Mouse (Mus musculus): ENCODE data around the gene 2410002F23Rik. TPM values are rescaled to one million over a fixed set of nuclear protein-coding genes. Genes with fewer than 3 reads are reported as not detected.
"Not testable (repeated sequence)": the region's sequence is repeated elsewhere in the genome, so short reads cannot be mapped to it uniquely, and the experiment has no call there.

Gene 2410002F23Rik
- polyA plus RNA-seq, 1 experiment from 2014 or later, result 86.3 TPM

DNA sequence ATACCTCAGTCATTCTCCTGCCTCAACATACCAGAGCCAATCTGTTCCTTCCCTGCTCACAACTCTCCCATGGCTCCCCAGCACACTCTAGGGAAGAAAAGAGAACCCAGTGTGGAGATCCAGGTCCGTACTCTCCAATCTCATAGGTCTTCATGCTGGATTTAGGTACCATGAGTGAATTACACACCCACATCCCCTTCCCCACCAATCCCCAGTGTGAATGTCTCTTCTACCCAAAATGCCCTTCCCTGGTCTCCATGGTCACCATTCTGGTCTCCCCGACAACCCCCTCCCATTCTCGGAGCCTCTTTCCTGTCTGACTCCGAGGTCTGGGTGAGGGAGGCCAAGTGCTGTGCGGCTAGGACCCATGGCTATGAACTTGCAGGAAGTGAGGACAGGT, 14.6 kb downstream of the 2410002F23Rik start, which contains the start of gene Gm15517:
TSS of gene Gm15517 (plus strand) at position 301 of the 400 bp plus-strand sequence.
- no peak for DNase-seq (ENCODE audit: low spot score)

DNA sequence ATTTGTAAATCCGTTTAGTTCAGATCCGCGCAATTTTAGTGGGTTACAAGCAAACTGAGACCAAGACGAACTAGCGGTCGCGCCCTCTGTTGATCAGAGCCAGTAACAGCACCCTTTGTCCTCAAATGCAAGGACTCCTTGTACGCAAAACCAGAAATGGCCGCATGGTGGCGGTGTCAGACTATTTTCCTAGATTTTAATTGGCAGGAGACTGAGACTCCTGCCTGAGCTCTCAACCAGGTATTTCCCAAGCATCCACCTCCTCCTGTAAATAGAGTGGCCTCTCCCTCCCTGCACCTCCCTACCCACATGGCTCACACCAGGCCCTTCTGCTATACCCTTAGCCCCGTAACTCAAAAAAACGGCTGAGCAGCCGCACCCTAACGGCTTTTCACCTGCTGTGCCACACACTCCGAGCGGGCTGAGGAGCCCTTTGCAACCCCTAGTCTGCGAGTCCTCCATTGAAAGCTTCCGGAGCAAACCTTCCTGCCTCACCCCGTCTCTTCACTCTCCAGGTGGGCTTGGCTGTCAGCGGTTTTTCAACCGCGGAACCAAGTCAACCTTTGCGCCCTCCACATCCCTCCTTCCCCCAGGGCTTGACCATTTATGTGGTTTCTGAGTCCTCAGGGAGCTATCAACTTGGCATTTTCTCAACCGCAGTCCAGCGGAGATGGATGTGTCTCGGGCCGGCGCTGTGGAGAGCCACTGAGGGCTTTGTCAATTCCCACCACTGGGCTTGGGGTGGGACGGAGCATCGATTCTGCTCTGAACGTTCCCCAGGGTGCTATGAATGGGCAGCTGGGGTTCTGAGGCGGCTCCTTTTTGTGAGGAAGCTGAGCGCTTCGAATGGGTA, 16.5 kb downstream of the 2410002F23Rik start:
- DNase-seq (ENCODE audit: low spot score), result peak; percentile 94

GRCm38 (mm10) chr7:44268117-44268516, 21.6 kb downstream of the 2410002F23Rik start:
- DNase-seq (ENCODE audit: low spot score), result no peak

GRCm38 (mm10) chr7:44269397-44269796, 22.9 kb downstream of the 2410002F23Rik start:
- DNase-seq (ENCODE audit: low spot score), result no peak

DNA sequence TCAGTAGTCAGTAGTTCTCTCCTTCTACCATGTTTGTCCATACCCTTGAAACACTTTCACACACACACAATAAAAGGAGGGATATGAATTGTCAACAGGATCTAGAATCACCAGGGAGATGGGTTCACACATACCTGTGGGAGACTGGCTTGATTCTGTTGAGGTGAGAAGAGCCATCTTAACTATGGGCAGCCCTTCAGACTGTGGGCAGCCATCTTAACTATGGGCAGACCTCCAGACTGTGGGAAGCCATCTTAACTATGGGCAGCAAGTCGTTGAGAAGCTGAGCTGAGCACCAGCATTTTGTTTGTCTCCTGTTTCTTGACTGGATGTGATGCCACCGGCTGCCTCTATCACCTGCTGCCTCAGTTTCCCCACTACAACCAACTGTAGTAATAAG, 24.8 kb downstream of the 2410002F23Rik start:
- DNase-seq (ENCODE audit: low spot score), result peak; percentile 23

GRCm38 (mm10) chr7:44272546-44272945, 26.0 kb downstream of the 2410002F23Rik start:
- no peak for DNase-seq (ENCODE audit: low spot score)

- no peak for DNase-seq (ENCODE audit: low spot score)
Measured at GRCm38 (mm10) chr7:44273446-44273845, 26.9 kb downstream of the 2410002F23Rik start.

GRCm38 (mm10) chr7:44274096-44274495, 27.6 kb downstream of the 2410002F23Rik start:
- DNase-seq (ENCODE audit: low spot score), result no peak

GRCm38 (mm10) chr7:44275546-44275945, 29.0 kb downstream of the 2410002F23Rik start:
- no peak for DNase-seq (ENCODE audit: low spot score)

DNA sequence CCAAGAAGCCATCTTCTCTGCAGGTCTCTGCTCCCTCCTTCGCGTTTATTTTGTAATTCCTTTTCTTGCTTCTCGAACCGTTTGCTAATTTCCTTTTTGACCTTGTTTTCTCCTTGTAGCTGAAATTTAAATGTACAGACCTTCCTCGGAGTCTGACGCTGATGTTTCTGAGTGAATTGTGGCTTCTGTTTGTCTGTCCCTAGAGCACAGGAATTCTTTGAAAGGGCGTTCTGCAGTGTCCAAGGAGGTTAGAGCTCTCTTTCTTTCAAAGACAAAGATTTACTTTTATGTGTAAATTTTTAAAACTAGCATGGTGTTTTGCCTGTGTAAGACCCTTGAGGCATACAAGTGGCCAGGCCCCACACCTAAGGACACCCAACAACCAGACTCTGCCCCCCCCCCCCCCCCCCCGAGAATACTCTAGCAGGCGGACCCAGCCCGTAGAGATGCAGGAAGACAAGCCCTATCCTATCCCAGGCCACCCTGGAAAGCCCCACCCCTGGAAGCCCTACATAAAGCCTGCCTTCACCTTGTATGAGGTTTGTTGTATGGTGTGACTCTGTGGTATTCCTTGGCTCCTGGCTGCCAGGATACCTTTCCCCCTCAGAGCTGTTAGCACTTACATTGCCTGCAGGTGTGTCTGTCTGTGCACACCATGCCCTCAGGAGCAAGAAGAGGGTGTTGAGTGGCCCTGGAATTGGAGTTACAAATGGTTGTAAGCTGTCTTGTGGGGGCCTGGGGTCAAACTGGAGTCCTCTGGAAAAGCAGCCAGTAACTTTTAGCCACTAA, 30.1 kb downstream of the 2410002F23Rik start:
- DNase-seq (ENCODE audit: low spot score), result no peak

GRCm38 (mm10) chr7:44277250-44277622, 30.7 kb downstream of the 2410002F23Rik start:
- DNase-seq (ENCODE audit: low spot score), result peak; percentile 40

DNA sequence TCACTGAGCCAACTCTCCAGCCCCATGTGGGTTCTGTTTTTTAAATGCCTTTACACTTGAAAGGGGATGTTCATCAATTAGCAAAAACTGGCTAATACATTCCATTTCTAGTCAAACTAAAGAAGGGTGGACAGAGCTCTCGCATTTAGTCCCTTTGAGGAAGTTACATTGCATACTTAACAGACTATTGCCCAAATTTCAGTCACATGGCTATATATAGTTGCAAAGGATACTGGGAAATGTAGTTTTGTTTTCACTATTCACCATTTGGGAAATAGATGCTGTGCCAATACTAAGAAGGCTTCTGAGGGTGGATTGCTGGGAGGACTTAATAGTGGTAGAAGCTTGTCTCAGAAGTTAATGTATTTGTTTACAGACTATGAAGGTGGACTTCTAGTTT, 34.4 kb downstream of the 2410002F23Rik start:
- no peak for DNase-seq (ENCODE audit: low spot score)

GRCm38 (mm10) chr7:44281586-44281985, 35.1 kb downstream of the 2410002F23Rik start:
- no peak for DNase-seq (ENCODE audit: low spot score)

- DNase-seq (ENCODE audit: low spot score), result no peak
Measured at GRCm38 (mm10) chr7:44287760-44288159, 41.2 kb downstream of the 2410002F23Rik start.

GRCm38 (mm10) chr7:44290986-44291385, 44.5 kb downstream of the 2410002F23Rik start:
- no peak for DNase-seq (ENCODE audit: low spot score)

DNA sequence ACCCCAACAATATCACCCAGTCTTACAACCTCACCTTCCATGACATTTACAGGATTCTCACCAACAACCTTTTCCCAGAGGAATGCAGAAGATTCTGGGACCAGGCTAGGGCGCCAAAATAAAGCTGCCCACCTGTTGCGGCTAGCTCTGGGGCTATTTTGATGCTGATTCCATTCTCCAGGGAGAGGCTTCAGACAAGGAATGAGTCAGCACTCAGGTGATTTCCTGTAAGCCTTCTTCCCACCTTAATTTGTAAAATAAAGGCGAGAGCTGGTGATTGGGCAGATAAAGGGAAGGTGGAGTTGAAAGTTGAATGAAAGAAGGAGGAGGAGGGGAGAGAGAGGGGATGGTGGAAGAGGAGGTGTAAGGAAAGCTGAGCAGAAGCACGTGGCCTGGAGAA, 44.9 kb downstream of the 2410002F23Rik start:
- no peak for DNase-seq (ENCODE audit: low spot score)

DNA sequence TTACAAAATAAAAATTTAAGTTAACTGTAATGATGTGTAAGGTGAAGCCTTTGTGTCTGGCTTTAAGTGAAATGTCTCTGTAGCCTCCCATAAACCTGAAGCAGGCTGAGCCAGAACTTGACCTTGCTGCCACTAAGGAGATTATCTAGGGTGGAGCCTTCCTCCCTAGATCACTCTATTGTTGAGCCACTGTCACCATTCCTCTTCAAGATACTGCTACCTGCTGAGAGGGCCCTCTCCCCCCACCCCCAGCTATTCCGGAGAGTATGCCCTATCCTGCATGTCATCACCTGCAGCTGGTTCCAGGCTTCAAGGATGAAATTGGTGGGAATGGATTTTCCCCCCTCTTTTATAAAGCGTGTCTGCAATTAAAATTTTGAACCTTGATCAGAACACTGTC, 51.0 kb downstream of the 2410002F23Rik start:
- DNase-seq (ENCODE audit: low spot score), result not testable (repeated sequence)

Other genes with a start within 250 kb of the 2410002F23Rik start
- 0.68 and 0.87 TPM in 2 replicates for gene Klk1b26, start 234.6 kb upstream of the 2410002F23Rik start, polyA plus RNA-seq (2015; fragmentation: Nextera tagmentation; extraction: Ambion mirVana)
- gene Klk1b27, start 194.4 kb upstream of the 2410002F23Rik start, polyA plus RNA-seq (2015; fragmentation: Nextera tagmentation; extraction: Ambion mirVana), result 0.27 and 0.57 TPM in 2 replicates
- 0.53 TPM in 1 of 2 replicates, not detected in the other for gene Klk1b21, start 144.4 kb upstream of the 2410002F23Rik start, polyA plus RNA-seq (2015; fragmentation: Nextera tagmentation; extraction: Ambion mirVana)
- 0.80 and 1.1 TPM in 2 replicates for gene Klk1b22, start 134.0 kb upstream of the 2410002F23Rik start, polyA plus RNA-seq (2015; fragmentation: Nextera tagmentation; extraction: Ambion mirVana)
- 0.33 TPM in 2 replicates for gene Klk1b16, start 110.0 kb upstream of the 2410002F23Rik start, polyA plus RNA-seq (2015; fragmentation: Nextera tagmentation; extraction: Ambion mirVana)
- not detected in 2 replicates for gene Klk1b24, start 58.5 kb upstream of the 2410002F23Rik start, polyA plus RNA-seq (2015; fragmentation: Nextera tagmentation; extraction: Ambion mirVana)
- gene Klk1b3, start 48.5 kb upstream of the 2410002F23Rik start, polyA plus RNA-seq (2015; fragmentation: Nextera tagmentation; extraction: Ambion mirVana), result 0.31 and 0.63 TPM in 2 replicates
- 0.33 and 0.50 TPM in 2 replicates for gene Klk1b4, start 39.3 kb upstream of the 2410002F23Rik start, polyA plus RNA-seq (2015; fragmentation: Nextera tagmentation; extraction: Ambion mirVana)
- 0.10 TPM in 1 of 2 replicates, not detected in the other for gene Klk1b5, start 30.8 kb upstream of the 2410002F23Rik start, polyA plus RNA-seq (2015; fragmentation: Nextera tagmentation; extraction: Ambion mirVana)
- 2.2 and 3.8 TPM in 2 replicates for gene Klk1, start 21.4 kb upstream of the 2410002F23Rik start, polyA plus RNA-seq (2015; fragmentation: Nextera tagmentation; extraction: Ambion mirVana)
- gene Gm36864, start 10.5 kb upstream of the 2410002F23Rik start, polyA plus RNA-seq (2015; fragmentation: Nextera tagmentation; extraction: Ambion mirVana), result not detected in 2 replicates
- 0.81 and 1.3 TPM in 2 replicates for gene 1700028J19Rik, start within 50 bp of the 2410002F23Rik start, polyA plus RNA-seq (2015; fragmentation: Nextera tagmentation; extraction: Ambion mirVana)
- 0.14 TPM in 2 replicates for gene Acp4, start 10.7 kb downstream of the 2410002F23Rik start, polyA plus RNA-seq (2015; fragmentation: Nextera tagmentation; extraction: Ambion mirVana)
- gene Gm15517, start 14.7 kb downstream of the 2410002F23Rik start, polyA plus RNA-seq (2015; fragmentation: Nextera tagmentation; extraction: Ambion mirVana), result not detected in 2 replicates
- gene Clec11a, start 60.2 kb downstream of the 2410002F23Rik start, polyA plus RNA-seq (2015; fragmentation: Nextera tagmentation; extraction: Ambion mirVana), result 3.7 and 4.0 TPM in 2 replicates
- 0.14 and 0.29 TPM in 2 replicates for gene Shank1, start 63.5 kb downstream of the 2410002F23Rik start, polyA plus RNA-seq (2015; fragmentation: Nextera tagmentation; extraction: Ambion mirVana)
- gene Syt3, start 137.4 kb downstream of the 2410002F23Rik start, polyA plus RNA-seq (2015; fragmentation: Nextera tagmentation; extraction: Ambion mirVana), result 0.26 and 0.38 TPM in 2 replicates
- 0.59 and 0.90 TPM in 2 replicates for gene 1700008O03Rik, start 139.1 kb downstream of the 2410002F23Rik start, polyA plus RNA-seq (2015; fragmentation: Nextera tagmentation; extraction: Ambion mirVana)
- 0.05 TPM in 1 of 2 replicates, not detected in the other for gene Lrrc4b, start 182.3 kb downstream of the 2410002F23Rik start, polyA plus RNA-seq (2015; fragmentation: Nextera tagmentation; extraction: Ambion mirVana)
- not detected in 2 replicates for gene Aspdh, start 218.7 kb downstream of the 2410002F23Rik start, polyA plus RNA-seq (2015; fragmentation: Nextera tagmentation; extraction: Ambion mirVana)
- 30.6 and 37.4 TPM in 2 replicates for gene Josd2, start 221.3 kb downstream of the 2410002F23Rik start, polyA plus RNA-seq (2015; fragmentation: Nextera tagmentation; extraction: Ambion mirVana)
- gene Emc10, start 249.8 kb downstream of the 2410002F23Rik start, polyA plus RNA-seq (2015; fragmentation: Nextera tagmentation; extraction: Ambion mirVana), result 83.8 and 85.5 TPM in 2 replicates
- 9.5 and 13.4 TPM in 2 replicates for gene Fam71e1, start 249.9 kb downstream of the 2410002F23Rik start, polyA plus RNA-seq (2015; fragmentation: Nextera tagmentation; extraction: Ambion mirVana)